Mouse (Mus musculus) ES-E14 (cell line): ENCODE data around the gene Ahcyl1. TPM values are rescaled to one million over a fixed set of nuclear protein-coding genes. Genes with fewer than 3 reads are reported as not detected.

Experiments used
- DNase-seq: peaks from one replicate; pipeline ENCODE4 v3.0.0-alpha.2; 2013; ENCODE audit warnings: low read depth, low spot score
- H3K27ac ChIP-seq: 2 replicates; pipeline ENCODE4 v1.5.1; 2012; ENCODE audit warnings: low read depth, mild to moderate bottlenecking, low read length, moderate library complexity, mixed read lengths; ENCODE audit not compliant: poor library complexity, insufficient read depth, severe bottlenecking
- H3K36me3 ChIP-seq: 2 replicates; pipeline ENCODE4 v1.6.1; 2012; ENCODE audit warnings: mild to moderate bottlenecking, low read length, moderate library complexity, mixed read lengths; ENCODE audit not compliant: control insufficient read depth, poor library complexity, insufficient read depth, severe bottlenecking
- H3K4me1 ChIP-seq, 2 experiments: fragments of 150-350 bp in 1 of 2; sonication (generic) in 1 of 2; 2 replicates each; pipeline ENCODE4 v1.6.1; 2012; ENCODE audit warnings: low read length in 2 of 2, mild to moderate bottlenecking in 1 of 2, mixed read lengths in 1 of 2; ENCODE audit not compliant: control insufficient read depth in 2 of 2, insufficient read depth in 2 of 2, poor library complexity in 1 of 2
- H3K4me3 ChIP-seq, 2 experiments: fragments of 150-350 bp in 1 of 2; sonication (generic) in 1 of 2; 2 replicates each; pipeline ENCODE4 v1.5.1; 2012; ENCODE audit warnings: low read length in 2 of 2, low read depth in 1 of 2, mild to moderate bottlenecking in 1 of 2, mixed read lengths in 1 of 2; ENCODE audit not compliant: insufficient read depth in 1 of 2, poor library complexity in 1 of 2, severe bottlenecking in 1 of 2
- H3K9ac ChIP-seq: 2 replicates; pipeline ENCODE4 v1.6.1; 2012; ENCODE audit warnings: low read depth, mild to moderate bottlenecking, low read length, mixed read lengths; ENCODE audit not compliant: poor library complexity, insufficient read depth, severe bottlenecking
- H3K9me3 ChIP-seq: fragments of 150-350 bp; sonication (generic); 2 replicates; pipeline ENCODE4 v1.6.1; 2012; ENCODE audit warnings: low read depth, mild to moderate bottlenecking, low read length; ENCODE audit not compliant: control insufficient read depth, insufficient read depth
- CHD2 ChIP-seq: IDR thresholded peaks from 2 replicates; pipeline ENCODE4 v1.6.1; 2014; ENCODE audit warnings: mild to moderate bottlenecking, low read depth, low read length, inconsistent platforms
- HCFC1 ChIP-seq: IDR thresholded peaks from 2 replicates; pipeline ENCODE4 v1.6.1; 2012; ENCODE audit warnings: low read length, inconsistent platforms, borderline replicate concordance; ENCODE audit not compliant: insufficient read depth
- MAFK ChIP-seq: IDR thresholded peaks from 2 replicates; pipeline ENCODE4 v1.6.1; 2014; ENCODE audit warnings: mild to moderate bottlenecking, low read depth, low read length, inconsistent platforms; ENCODE audit not compliant: insufficient read depth
- ZC3H11A ChIP-seq: IDR thresholded peaks from 2 replicates; pipeline ENCODE4 v1.6.1; 2012; ENCODE audit warnings: low read depth, mild to moderate bottlenecking, inconsistent platforms, low read length, borderline replicate concordance
- ZNF384 ChIP-seq: IDR thresholded peaks from 2 replicates; pipeline ENCODE4 v1.6.1; 2012; ENCODE audit warnings: low read depth, low read length, inconsistent platforms
- in situ Hi-C, 2 experiments: fragments of 600-800 bp; cut with MboI; formaldehyde crosslinking; loops; one replicate each; pipeline ENCODE4 v1.15.1; 2025; ENCODE audit warnings: low sequenced_read_pairs in 2 of 2, inconsistent platforms in 1 of 2; ENCODE audit not compliant: unreplicated experiment in 2 of 2
- total RNA-seq: library from RNA; depleted of rRNA; stranded (reverse); fragments of 300-350 nt; gene quantifications from 2 replicates; pipeline ENCODE4 v1.2.3, GENCODE M21; 2012

Ahcyl1 gene
- total RNA-seq, 1 experiment, result 38.2 TPM

DNA sequence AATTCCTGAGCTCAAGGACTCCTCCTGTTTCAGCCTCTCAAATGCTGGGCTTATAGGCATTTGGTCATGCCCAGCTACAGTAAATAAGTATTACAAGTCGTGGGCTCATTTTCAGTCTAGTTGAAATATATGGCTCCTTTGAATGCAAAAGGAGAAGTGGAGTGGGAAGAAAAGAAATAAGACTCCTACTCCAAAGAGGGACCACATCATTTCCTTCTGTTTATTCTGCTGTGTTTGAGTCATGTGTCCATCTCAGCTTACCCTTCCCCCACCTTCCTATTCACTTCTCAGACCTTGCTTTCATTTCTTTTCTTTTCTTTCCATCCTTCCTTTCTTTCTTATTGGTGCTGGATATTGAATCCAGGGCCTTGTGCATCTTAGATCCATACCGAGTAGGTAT lies 24.9 kb downstream of the Ahcyl1 start:
- TF ChIP-seq ZNF384 (no peak), CHD2 (no peak), HCFC1 (no peak), MAFK (no peak), ZC3H11A (no peak)
- DNase-seq, result no peak
- in situ Hi-C loops, result no loop called here

DNA sequence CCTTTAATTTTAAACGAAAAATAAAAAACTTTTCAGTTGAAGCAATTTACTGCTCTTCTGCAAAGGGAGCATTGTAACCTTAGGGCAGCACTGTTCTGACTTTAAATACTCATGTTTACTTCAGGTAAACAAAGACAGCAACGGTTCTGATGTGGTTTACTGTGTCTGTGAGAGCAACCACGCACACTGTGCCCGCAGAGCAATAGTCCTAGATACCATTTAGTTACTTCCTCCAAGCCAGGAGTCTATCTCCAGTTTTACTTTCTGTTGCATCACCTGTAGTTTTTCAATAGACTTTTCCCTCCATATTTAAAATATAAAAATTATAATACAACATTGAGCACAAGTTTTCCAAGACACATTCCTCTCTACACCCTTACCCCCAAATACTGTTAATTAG lies 25.9 kb downstream of the Ahcyl1 start:
- no peaks in the 10 kb centered on the region for H3K9me3 ChIP-seq
- no peaks in the 10 kb centered on the region for H3K4me1 ChIP-seq
- no peak overlapping the region for H3K4me3 ChIP-seq
- DNase-seq, result no peak
- in situ Hi-C loops, result no loop called here
- no peak for TF ChIP-seq CHD2
- no peak for TF ChIP-seq ZNF384
- no peak for TF ChIP-seq MAFK
- TF ChIP-seq ZC3H11A, result no peak
- no peak for TF ChIP-seq HCFC1
- H3K9ac ChIP-seq, result no peak overlapping the region
- no peak overlapping the region for H3K27ac ChIP-seq
- H3K36me3 ChIP-seq, result peaks cover 24% of the 10 kb centered on the region

More for the DNA sequence above, 24.9 kb downstream of the Ahcyl1 start:
- no peak overlapping the region for H3K4me3 ChIP-seq
- H3K9me3 ChIP-seq, result no peaks in the 10 kb centered on the region
- H3K36me3 ChIP-seq, result peaks cover 21% of the 10 kb centered on the region
- no peak overlapping the region for H3K27ac ChIP-seq
- H3K4me1 ChIP-seq, result no peaks in the 10 kb centered on the region
- no peak overlapping the region for H3K9ac ChIP-seq

DNA sequence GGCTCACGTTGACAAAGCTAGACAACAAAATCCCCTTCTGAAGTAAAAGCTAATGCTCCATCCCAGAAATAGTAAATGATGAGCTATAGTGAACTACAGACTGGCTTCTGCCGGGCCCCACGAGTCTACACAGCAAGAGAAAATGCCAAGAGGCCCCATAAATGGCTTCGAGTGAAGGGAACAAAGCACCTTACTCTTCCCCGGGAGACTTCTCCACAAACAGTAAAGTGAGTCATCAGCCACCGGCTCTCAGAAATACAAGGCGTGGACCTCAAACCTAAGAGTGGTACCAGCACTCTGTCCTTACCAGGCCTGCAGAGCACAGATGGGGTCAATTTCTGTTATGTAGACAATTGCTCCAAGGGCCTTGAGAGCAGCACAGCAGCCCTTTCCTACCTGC lies 27.6 kb downstream of the Ahcyl1 start:
- in situ Hi-C loops, result no loop called here
- DNase-seq, result no peak
- H3K4me3 ChIP-seq, result no peak overlapping the region
- peaks cover 25% of the 10 kb centered on the region for H3K36me3 ChIP-seq
- H3K9ac ChIP-seq, result no peak overlapping the region
- H3K9me3 ChIP-seq, result no peaks in the 10 kb centered on the region
- no peaks in the 10 kb centered on the region for H3K4me1 ChIP-seq
- no peak for TF ChIP-seq CHD2
- no peak for TF ChIP-seq ZNF384
- no peak for TF ChIP-seq MAFK
- TF ChIP-seq ZC3H11A, result no peak
- TF ChIP-seq HCFC1, result no peak
- no peak overlapping the region for H3K27ac ChIP-seq

- H3K9ac ChIP-seq, result no peak overlapping the region
Observed at GRCm38 (mm10) chr3:107667426-107667825, 28.9 kb downstream of the Ahcyl1 start.

DNA sequence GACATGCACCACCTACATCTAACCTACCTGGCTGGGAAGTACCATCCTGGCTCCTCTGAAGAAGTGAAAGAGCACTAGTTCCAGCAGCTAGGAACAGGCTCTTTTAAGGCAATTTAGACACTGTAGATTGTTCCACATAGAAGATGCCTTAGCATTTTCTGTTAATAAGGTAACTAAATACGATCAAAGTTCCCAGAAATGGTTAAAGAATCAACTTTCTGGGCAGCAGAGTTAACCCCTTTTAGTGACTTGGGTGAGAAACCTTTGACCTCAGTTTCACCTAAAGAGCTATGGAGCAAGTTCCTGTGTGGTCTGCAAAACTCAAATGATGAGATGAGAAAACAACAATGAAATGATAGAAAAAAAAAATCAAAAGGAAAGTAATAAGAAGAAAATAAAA lies 31.7 kb downstream of the Ahcyl1 start:
- H3K27ac ChIP-seq, result no peak overlapping the region
- no peak overlapping the region for H3K9ac ChIP-seq
- no peak for TF ChIP-seq HCFC1
- no peak for TF ChIP-seq CHD2
- TF ChIP-seq MAFK, result no peak
- no peak for TF ChIP-seq ZC3H11A
- TF ChIP-seq ZNF384, result no peak
- in situ Hi-C loops, result no loop called here
- H3K4me1 ChIP-seq, result no peaks in the 10 kb centered on the region
- peaks cover 27% of the 10 kb centered on the region for H3K36me3 ChIP-seq
- DNase-seq, result no peak
- H3K9me3 ChIP-seq, result no peaks in the 10 kb centered on the region
- H3K4me3 ChIP-seq, result no peak overlapping the region

More at GRCm38 (mm10) chr3:107667426-107667825, 28.9 kb downstream of the Ahcyl1 start:
- Histone ChIP-seq H3K27ac (no peak overlapping the region), H3K9me3 (no peaks in the 10 kb centered on the region), H3K36me3 (peaks cover 28% of the 10 kb centered on the region), H3K4me1 (no peaks in the 10 kb centered on the region), H3K4me3 (no peak overlapping the region)
- in situ Hi-C loops, result no loop called here
- TF ChIP-seq MAFK (no peak), ZC3H11A (no peak), ZNF384 (no peak), CHD2 (no peak), HCFC1 (no peak)
- no peak for DNase-seq
